Mouse (Mus musculus) myocyte (in vitro differentiated cells): ENCODE data around the gene 4833439L19Rik. TPM values are rescaled to one million over a fixed set of nuclear protein-coding genes. Genes with fewer than 3 reads are reported as not detected.
"Not testable (repeated sequence)": the region's sequence is repeated elsewhere in the genome, so short reads cannot be mapped to it uniquely, and the experiment has no call there.

Experiments
- H3K27me3 ChIP-seq: one replicate; pipeline ENCODE4 v1.6.1; 2011; ENCODE audit not compliant: control insufficient read depth, insufficient read depth, insufficient read length
- H3K36me3 ChIP-seq: one replicate; pipeline ENCODE4 v1.6.1; 2011; ENCODE audit not compliant: control insufficient read depth, insufficient read depth
- H3K4me2 ChIP-seq: one replicate; pipeline ENCODE4 v1.6.1; 2011; ENCODE audit warnings: low read depth, control low read depth
- H3K4me3 ChIP-seq: one replicate; pipeline ENCODE4 v1.5.1; 2011; ENCODE audit warnings: mild to moderate bottlenecking, control low read depth, moderate library complexity
- H3K79me2 ChIP-seq: one replicate; pipeline ENCODE4 v1.6.1; 2011; ENCODE audit not compliant: control insufficient read depth, insufficient read depth
- H3ac ChIP-seq: one replicate; pipeline ENCODE4 v1.6.1; 2011; ENCODE audit not compliant: control insufficient read depth, insufficient read length
- CEBPB ChIP-seq: IDR thresholded peaks from 2 replicates; pipeline ENCODE4 v1.6.1; 2011; ENCODE audit warnings: mild to moderate bottlenecking, moderate library complexity; ENCODE audit not compliant: poor library complexity, insufficient read depth, severe bottlenecking
- E2F4 ChIP-seq: IDR thresholded peaks from one replicate; pipeline ENCODE4 v1.6.1; 2011; ENCODE audit warnings: mild to moderate bottlenecking, control low read depth, moderate library complexity; ENCODE audit not compliant: insufficient read depth
- MAX ChIP-seq: IDR thresholded peaks from one replicate; pipeline ENCODE4 v1.6.1; 2011; ENCODE audit warnings: low read depth, mild to moderate bottlenecking, control low read depth
- MYOD1 ChIP-seq, 3 experiments: IDR thresholded peaks; one replicate each; pipeline ENCODE4 v1.6.1; 2011; ENCODE audit warnings: control low read depth in 2 of 3, low read depth in 2 of 3, mild to moderate bottlenecking in 2 of 3, moderate library complexity in 1 of 3; ENCODE audit not compliant: insufficient read length in 2 of 3, control insufficient read depth in 1 of 3
- MYOG ChIP-seq, 3 experiments: IDR thresholded peaks; one replicate each; pipeline ENCODE4 v1.6.1; 2011; ENCODE audit warnings: control low read depth in 2 of 3, low read depth in 2 of 3, mild to moderate bottlenecking in 2 of 3; ENCODE audit not compliant: insufficient read length in 2 of 3, control insufficient read depth in 1 of 3, insufficient read depth in 1 of 3
- POLR2A ChIP-seq: IDR thresholded peaks from one replicate; pipeline ENCODE4 v1.6.1; 2011; ENCODE audit warnings: low read depth, mild to moderate bottlenecking, control low read depth, moderate library complexity; ENCODE audit not compliant: insufficient read length
- POLR2AphosphoS2 ChIP-seq: IDR thresholded peaks from one replicate; pipeline ENCODE4 v1.6.1; 2011; ENCODE audit warnings: low read depth, control low read depth; ENCODE audit not compliant: insufficient read length
- REST ChIP-seq: IDR thresholded peaks from one replicate; pipeline ENCODE4 v1.6.1; 2011; ENCODE audit warnings: mild to moderate bottlenecking, control low read depth, moderate library complexity; ENCODE audit not compliant: insufficient read depth, insufficient read length
- SRF ChIP-seq: IDR thresholded peaks from one replicate; pipeline ENCODE4 v1.6.1; 2011; ENCODE audit warnings: low read depth; ENCODE audit not compliant: control insufficient read depth, insufficient read length
- TCF12 ChIP-seq: IDR thresholded peaks from one replicate; pipeline ENCODE4 v1.6.1; 2011; ENCODE audit warnings: mild to moderate bottlenecking, control low read depth; ENCODE audit not compliant: poor library complexity, insufficient read depth, severe bottlenecking
- TCF3 ChIP-seq: IDR thresholded peaks from one replicate; pipeline ENCODE4 v1.6.1; 2011; ENCODE audit warnings: low read depth, control low read depth; ENCODE audit not compliant: insufficient read length
- USF1 ChIP-seq: IDR thresholded peaks from one replicate; pipeline ENCODE4 v1.6.1; 2011; ENCODE audit warnings: low read depth, mild to moderate bottlenecking, control low read depth, moderate library complexity
- polyA plus RNA-seq: library from polyadenylated mRNA; unstranded; fragments of >200 nt; fragmentation: generic; extraction: Trizol; gene quantifications from one replicate; pipeline ENCODE4 v1.2.1, GENCODE M21; 2012; ENCODE audit warnings: missing spikeins

The 4833439L19Rik gene
- 117 TPM for polyA plus RNA-seq

DNA sequence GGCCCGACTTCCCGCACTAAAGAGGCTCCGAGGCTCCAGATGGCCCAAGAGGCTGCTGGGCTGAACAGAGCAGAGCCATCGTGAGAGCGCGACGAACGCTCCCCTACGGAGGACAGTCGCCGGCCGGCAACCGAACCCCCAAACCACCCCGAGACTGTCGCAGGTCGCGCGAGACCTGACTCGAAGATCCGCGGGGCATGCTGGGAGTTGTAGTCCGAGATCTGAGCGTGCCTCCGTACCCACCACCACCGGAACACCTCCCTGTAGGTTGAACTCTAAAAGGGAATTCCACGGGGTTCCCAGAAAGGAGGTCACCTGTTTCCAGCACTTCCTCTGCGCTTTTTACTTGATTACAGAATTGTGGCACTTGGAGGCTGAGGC, at the start of gene 4833439L19Rik:
4833439L19Rik (minus strand) TSS at position 235 of the 381 bp plus-strand sequence.
- Histone ChIP-seq H3K27me3 (no peaks in the 10 kb centered on the region), H3K79me2 (peaks cover 30% of the 10 kb centered on the region), H3K4me3 (peak within 1 kb of the TSS; percentile 69), H3ac (peak within 1 kb of the TSS; percentile 53), H3K4me2 (peak within 1 kb of the TSS; percentile 88), H3K36me3 (no peaks in the 10 kb centered on the region)
- TF ChIP-seq MAX (no peak), MYOG (IDR thresholded peaks at IDR 0.05; ENCODE audit: control insufficient read depth in 1 of 3, insufficient read depth in 1 of 3, insufficient read length in 2 of 3, low read depth in 2 of 3) (peak in 1 of 3 experiments; percentile 3), USF1 (no peak), CEBPB (no peak), E2F4 (no peak), POLR2A (peak; percentile 94), TCF3 (no peak), SRF (no peak), REST (no peak), POLR2AphosphoS2 (peak; percentile 94), TCF12 (no peak), MYOD1 (IDR thresholded peaks at IDR 0.05; ENCODE audit: control insufficient read depth in 1 of 3, insufficient read length in 2 of 3, low read depth in 2 of 3) (no peak)

- not testable (repeated sequence) for H3K27me3 ChIP-seq, H3K4me2 ChIP-seq, H3K4me3 ChIP-seq, H3K79me2 ChIP-seq, H3ac ChIP-seq, H3K36me3 ChIP-seq
These were observed 47.9 kb upstream of the 4833439L19Rik start for GRCm38 (mm10) chr13:54613141-54613540.

DNA sequence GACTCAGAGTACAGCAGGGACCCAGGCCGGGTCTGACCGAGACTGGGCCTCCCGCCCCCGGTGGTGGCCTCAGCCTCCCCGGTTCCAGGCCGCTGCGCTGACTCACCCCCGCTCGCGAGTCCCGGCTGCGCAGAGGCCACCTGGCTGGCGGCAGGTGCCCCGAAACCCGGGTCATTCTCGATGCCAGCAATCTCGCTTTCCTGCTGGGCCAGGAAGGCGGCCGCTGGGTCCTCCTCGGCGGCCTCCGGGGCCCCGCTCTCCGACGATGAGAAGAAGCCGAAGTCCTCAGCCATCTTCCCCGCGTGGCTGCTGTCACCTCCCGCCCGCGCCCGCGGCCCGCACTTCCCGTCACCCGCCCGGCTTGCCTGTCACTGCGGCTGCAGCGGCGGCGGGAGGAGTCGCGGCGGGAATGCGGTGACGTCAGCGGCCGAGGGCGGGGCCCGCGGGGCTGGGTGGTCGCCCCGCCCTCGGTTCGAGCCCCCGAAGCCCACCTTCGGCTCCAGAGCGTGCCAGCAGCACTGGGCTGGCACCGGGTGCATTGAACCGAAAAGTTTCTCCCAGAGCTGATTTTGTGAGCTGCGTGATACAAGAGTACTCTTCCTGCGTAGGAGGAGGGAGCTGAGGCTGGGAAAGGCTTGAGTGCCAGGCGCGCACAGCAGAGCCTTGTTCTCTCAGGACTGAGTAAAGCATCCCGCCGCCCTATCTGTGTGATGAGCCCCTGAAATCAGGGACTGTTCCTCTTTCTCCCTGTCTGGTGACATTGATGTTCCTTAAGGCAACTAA, 45.9 kb upstream of the 4833439L19Rik start, which contains the start of gene Cltb:
Cltb (minus strand) TSS at position 373 of the 783 bp plus-strand sequence.
- peak within 1 kb of the TSS; percentile 13 for H3ac ChIP-seq
- H3K27me3 ChIP-seq = no peaks in the 10 kb centered on the region
- peak within 1 kb of the TSS; percentile 36 for H3K4me3 ChIP-seq
- H3K4me2 ChIP-seq = peak within 1 kb of the TSS; percentile 75
- no peak for TF ChIP-seq SRF
- TF ChIP-seq TCF12 = no peak
- TF ChIP-seq USF1 = no peak
- no peak for TF ChIP-seq E2F4
- no peak for TF ChIP-seq MAX
- peak; percentile 73 for TF ChIP-seq POLR2A
- no peak for TF ChIP-seq CEBPB
- TF ChIP-seq MYOD1 (IDR thresholded peaks at IDR 0.05; ENCODE audit: control insufficient read depth in 1 of 3, insufficient read length in 2 of 3, low read depth in 2 of 3) = no peak
- TF ChIP-seq MYOG (IDR thresholded peaks at IDR 0.05; ENCODE audit: control insufficient read depth in 1 of 3, insufficient read depth in 1 of 3, insufficient read length in 2 of 3, low read depth in 2 of 3) = peak in 1 of 3 experiments; percentile 3
- TF ChIP-seq POLR2AphosphoS2 = peak; percentile 68
- H3K79me2 ChIP-seq = no peaks in the 10 kb centered on the region
- no peaks in the 10 kb centered on the region for H3K36me3 ChIP-seq

GRCm38 (mm10) chr13:54610613-54610971, 45.4 kb upstream of the 4833439L19Rik start:
- Histone ChIP-seq H3K4me3 (peak overlapping the region; percentile 36), H3K27me3 (no peaks in the 10 kb centered on the region), H3K36me3 (no peaks in the 10 kb centered on the region), H3ac (peak overlapping the region; percentile 13), H3K4me2 (peak overlapping the region; percentile 75), H3K79me2 (no peaks in the 10 kb centered on the region)
- no peak for TF ChIP-seq MYOG (IDR thresholded peaks at IDR 0.05; ENCODE audit: control insufficient read depth in 1 of 3, insufficient read depth in 1 of 3, insufficient read length in 2 of 3, low read depth in 2 of 3)
- no peak for TF ChIP-seq TCF3
- no peak for TF ChIP-seq POLR2AphosphoS2
- no peak for TF ChIP-seq POLR2A
- TF ChIP-seq USF1 = no peak
- TF ChIP-seq MAX = no peak
- TF ChIP-seq E2F4 = no peak
- TF ChIP-seq MYOD1 (IDR thresholded peaks at IDR 0.05; ENCODE audit: control insufficient read depth in 1 of 3, insufficient read length in 2 of 3, low read depth in 2 of 3) = no peak
- TF ChIP-seq TCF12 = no peak
- TF ChIP-seq SRF = no peak

- TF ChIP-seq E2F4 (no peak), MYOG (IDR thresholded peaks at IDR 0.05; ENCODE audit: control insufficient read depth in 1 of 3, insufficient read depth in 1 of 3, insufficient read length in 2 of 3, low read depth in 2 of 3) (no peak), POLR2A (no peak), MAX (no peak), POLR2AphosphoS2 (no peak)
- Histone ChIP-seq H3K4me2 (peak overlapping the region; percentile 53), H3K4me3 (no peak overlapping the region), H3K36me3 (no peaks in the 10 kb centered on the region), H3K27me3 (no peaks in the 10 kb centered on the region), H3ac (no peak overlapping the region), H3K79me2 (no peaks in the 10 kb centered on the region)
These were observed 44.1 kb upstream of the 4833439L19Rik start for GRCm38 (mm10) chr13:54609301-54609700.
